In genomic region chr14:103054731-103055130, GRCm38 (mm10) we compare ENCODE assay signal across 44 mouse cellular contexts. TPM values are rescaled to one million over a fixed set of nuclear protein-coding genes. Genes with fewer than 3 reads are reported as not detected.
"Had no signal": no experiment of that assay in that cellular context is flagged by ENCODE, and none has a peak within 500 bp of the region (broad histone marks: within the 10 kb centered on the region; RNA-seq: fewer than 3 reads in every experiment).

No protein-coding gene starts in this region.

- H3K27ac ChIP-seq: heart, adult 2 months; heart, embryonic 10.5 days; heart, embryonic 13.5 days; heart, embryonic 15.5 days; hindbrain, embryonic 10.5 days; hindbrain, embryonic 12.5 days; hindbrain, embryonic 13.5 days; hindbrain, embryonic 14.5 days; hindbrain, embryonic 15.5 days; hindbrain, postnatal 0 days; intestine, embryonic 15.5 days; kidney, embryonic 15.5 days; kidney, postnatal 0 days; layer of hippocampus, adult 2 months; left cerebral cortex, adult 2 months had no signal

- H3K36me3 ChIP-seq: heart, embryonic 10.5 days; heart, embryonic 12.5 days; heart, embryonic 13.5 days; heart, embryonic 15.5 days; hindbrain, embryonic 10.5 days; hindbrain, embryonic 12.5 days; hindbrain, embryonic 13.5 days; hindbrain, embryonic 15.5 days; intestine, embryonic 15.5 days; kidney, embryonic 15.5 days had no signal

- ATAC-seq: hindbrain, embryonic 16.5 days; hindbrain, postnatal 0 days; inflammation-experienced regulatory T-cells, adult 6 months; intestine, embryonic 15.5 days; intestine, embryonic 16.5 days; intestine, postnatal 0 days had no signal

- H3K27me3 ChIP-seq: heart, embryonic 12.5 days; heart, embryonic 13.5 days; heart, embryonic 15.5 days; hindbrain, embryonic 12.5 days; hindbrain, embryonic 13.5 days; hindbrain, embryonic 15.5 days; intestine, embryonic 15.5 days; kidney, embryonic 15.5 days had no signal

- H3K4me2 ChIP-seq: heart, embryonic 11.5 days; heart, embryonic 12.5 days; heart, embryonic 13.5 days; heart, embryonic 15.5 days; hindbrain, embryonic 12.5 days; hindbrain, embryonic 13.5 days; hindbrain, embryonic 14.5 days; hindbrain, embryonic 15.5 days; intestine, embryonic 15.5 days; kidney, embryonic 15.5 days had no signal

- H3K9ac ChIP-seq: heart, embryonic 12.5 days; heart, embryonic 13.5 days; heart, embryonic 15.5 days; hindbrain, embryonic 12.5 days; hindbrain, embryonic 13.5 days; hindbrain, embryonic 14.5 days; hindbrain, embryonic 15.5 days; intestine, embryonic 15.5 days; kidney, embryonic 15.5 days had no signal

- DNase-seq: heart, adult 2 months; heart, postnatal 14 days; heart, postnatal 36 days; heart, postnatal 4 days; kidney, adult 11 months; kidney, postnatal 10 days; kidney, postnatal 14 days; kidney, postnatal 25 days; kidney, postnatal 4 days; layer of hippocampus, adult 9-11 months; layer of hippocampus, postnatal 36 days had no signal

- H3K4me3 ChIP-seq: heart, adult 2 months; heart, embryonic 10.5 days; heart, embryonic 12.5 days; heart, embryonic 13.5 days; heart, embryonic 15.5 days; hindbrain, embryonic 10.5 days; hindbrain, embryonic 12.5 days; hindbrain, embryonic 13.5 days; hindbrain, embryonic 15.5 days; intestine, embryonic 15.5 days; kidney, embryonic 15.5 days; layer of hippocampus, adult 2 months; left cerebral cortex, adult 2 months had no signal

- H3K9me3 ChIP-seq: heart, embryonic 10.5 days; heart, embryonic 12.5 days; heart, embryonic 13.5 days; heart, embryonic 15.5 days; hindbrain, embryonic 10.5 days; hindbrain, embryonic 12.5 days; hindbrain, embryonic 13.5 days; hindbrain, embryonic 15.5 days; intestine, embryonic 15.5 days; kidney, embryonic 15.5 days had no signal

- H3K4me1 ChIP-seq: heart, embryonic 10.5 days; heart, embryonic 12.5 days; heart, embryonic 13.5 days; heart, embryonic 15.5 days; hindbrain, embryonic 10.5 days; hindbrain, embryonic 12.5 days; hindbrain, embryonic 13.5 days; hindbrain, embryonic 15.5 days; intestine, embryonic 15.5 days; kidney, embryonic 15.5 days had no signal

RNA-seq across cellular contexts. Expression of gene Acod1, which starts 8.0 kb away (rescaled TPM):
- total RNA-seq: heart, adult 2 months; heart, postnatal 25 days; heart, postnatal 36 days; heart, postnatal 4 days; hindbrain, postnatal 0 days; layer of hippocampus, adult 18-20 months; layer of hippocampus, adult 2 months; layer of hippocampus, adult 8-10 months; layer of hippocampus, postnatal 10 days; layer of hippocampus, postnatal 14 days; layer of hippocampus, postnatal 36 days; left cerebral cortex, adult 18-20 months; left cerebral cortex, adult 2 months; left cerebral cortex, adult 8-10 months had no signal
- polyA plus RNA-seq: heart, embryonic 11.5 days; heart, embryonic 12.5 days; heart, embryonic 13.5 days; heart, embryonic 14.5 days; heart, embryonic 15.5 days; heart, embryonic 16.5 days; heart, postnatal 0 days; hindbrain, embryonic 10.5 days; hindbrain, embryonic 11.5 days; hindbrain, embryonic 12.5 days; hindbrain, embryonic 13.5 days; hindbrain, embryonic 14.5 days; hindbrain, embryonic 15.5 days; hindbrain, embryonic 16.5 days; hindbrain, postnatal 0 days; intestine, embryonic 14.5 days; intestine, embryonic 16.5 days; intestine, postnatal 0 days; kidney, embryonic 15.5 days; kidney, embryonic 16.5 days; kidney, postnatal 0 days had no signal
